Mouse (Mus musculus): ENCODE data around the gene Col9a2. TPM values are rescaled to one million over a fixed set of nuclear protein-coding genes. Genes with fewer than 3 reads are reported as not detected.

Col9a2 gene
- polyA plus RNA-seq, 1 experiment from 2014 or later, result 5.7 TPM

DNA sequence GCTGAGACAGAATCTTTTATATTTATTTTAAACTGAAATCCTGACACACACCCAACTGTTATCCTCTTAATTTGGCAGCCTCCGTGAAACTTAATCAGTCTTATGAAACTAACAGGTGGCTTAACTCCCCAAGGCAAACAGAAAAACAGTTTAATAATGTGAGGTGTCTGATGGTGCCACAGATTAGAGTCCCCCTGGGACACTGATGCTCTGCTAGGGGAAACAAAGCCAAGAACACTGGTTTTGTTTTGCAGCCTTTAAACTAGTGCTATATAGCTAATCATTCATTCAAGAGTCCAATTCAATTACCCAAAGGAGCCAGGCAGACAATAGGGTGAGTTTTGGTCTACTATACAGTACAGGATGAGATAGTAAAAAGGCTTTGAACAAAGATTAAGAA is 41.2 kb downstream of the Col9a2 start:
- Histone ChIP-seq H3K27ac (replicated peaks) (no peak overlapping the region), H3K27me3 (ENCODE audit: control insufficient read depth, insufficient read depth, low read length) (no peaks in the 10 kb centered on the region), H3K4me2 (replicated peaks; ENCODE audit: low read depth) (no peak overlapping the region), H3K4me1 (replicated peaks; ENCODE audit: control insufficient read depth, insufficient read depth) (no peaks in the 10 kb centered on the region), H3K9me3 (ENCODE audit: control insufficient read depth, low read length) (no peaks in the 10 kb centered on the region), H3K4me3 (ENCODE audit: low read depth, low read length) (no peak overlapping the region), H3K9ac (ENCODE audit: low read length) (no peak overlapping the region), H3K36me3 (ENCODE audit: control insufficient read depth, insufficient read depth, low read length) (peaks cover 15% of the 10 kb centered on the region; the same call in 1 of the 2 replicates)
- DNase-seq (ENCODE audit: low spot score) (no peak), ATAC-seq (ENCODE audit: low FRiP score, low TSS enrichment) (no peak)
- TF ChIP-seq EP300 (optimal IDR thresholded peaks at IDR 0.05), result no peak
- TF ChIP-seq CTCF (IDR thresholded peaks at IDR 0.05; ENCODE audit: low read depth), result no peak
- 72% methylated on average over 1 of the region's 1 CpGs for WGBS

DNA sequence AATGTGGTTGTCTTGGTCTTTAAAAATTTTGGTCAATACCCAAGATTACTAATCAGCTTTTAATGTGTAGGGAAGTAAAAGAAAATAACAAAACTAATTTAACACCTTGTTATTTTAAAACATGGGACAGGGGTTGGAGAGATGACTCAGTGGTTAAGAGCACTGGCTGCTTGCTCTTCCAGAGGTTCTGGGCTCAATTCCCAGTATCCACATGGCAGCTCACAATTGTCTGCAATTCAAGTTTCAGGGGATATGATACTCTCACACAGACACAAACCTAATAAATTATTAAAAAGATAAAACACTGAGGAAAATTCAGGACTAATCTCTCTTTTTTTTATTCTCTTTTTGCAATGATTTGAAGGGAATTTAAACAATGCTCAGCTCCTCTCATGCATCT is 45.3 kb downstream of the Col9a2 start:
- Histone ChIP-seq H3K4me2 (replicated peaks; ENCODE audit: low read depth) (no peak overlapping the region), H3K36me3 (ENCODE audit: control insufficient read depth, insufficient read depth, low read length) (peaks cover 7% of the 10 kb centered on the region; the same call in 1 of the 2 replicates), H3K9me3 (ENCODE audit: control insufficient read depth, low read length) (no peaks in the 10 kb centered on the region), H3K27ac (replicated peaks) (no peak overlapping the region), H3K9ac (ENCODE audit: low read length) (no peak overlapping the region), H3K4me1 (replicated peaks; ENCODE audit: control insufficient read depth, insufficient read depth) (no peaks in the 10 kb centered on the region), H3K27me3 (ENCODE audit: control insufficient read depth, insufficient read depth, low read length) (no peaks in the 10 kb centered on the region), H3K4me3 (ENCODE audit: low read depth, low read length) (no peak overlapping the region)
- DNase-seq (ENCODE audit: low spot score) (no peak), ATAC-seq (ENCODE audit: low FRiP score, low TSS enrichment) (no peak)
- no peak for TF ChIP-seq EP300 (optimal IDR thresholded peaks at IDR 0.05)
- TF ChIP-seq CTCF (IDR thresholded peaks at IDR 0.05; ENCODE audit: low read depth), result no peak

DNA sequence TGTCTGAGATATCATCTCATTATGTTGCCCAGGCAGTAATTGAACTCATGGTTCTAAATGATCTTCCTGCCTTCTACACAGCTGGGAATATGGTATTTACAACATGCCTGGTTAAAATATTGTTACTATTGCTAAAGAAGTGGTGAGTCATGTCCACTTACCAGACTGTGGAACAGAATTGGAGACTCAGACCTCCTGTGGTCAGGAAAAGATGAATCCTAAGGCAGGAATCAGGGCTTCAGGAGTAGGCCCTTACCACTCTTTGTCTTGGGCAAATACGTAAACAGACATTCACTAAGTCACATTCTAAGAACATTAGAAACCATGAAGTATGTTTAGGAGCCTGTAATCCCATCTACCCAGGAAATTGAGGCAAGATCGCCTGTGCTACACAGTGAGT is 49.5 kb downstream of the Col9a2 start:
- H3K27me3 ChIP-seq (ENCODE audit: control insufficient read depth, insufficient read depth, low read length), result no peaks in the 10 kb centered on the region
- H3K4me3 ChIP-seq (ENCODE audit: low read depth, low read length), result no peak overlapping the region
- H3K9me3 ChIP-seq (ENCODE audit: control insufficient read depth, low read length), result no peaks in the 10 kb centered on the region
- WGBS, result 91% methylated on average over 2 of the region's 2 CpGs
- no peak overlapping the region for H3K27ac ChIP-seq (replicated peaks)
- no peak overlapping the region for H3K9ac ChIP-seq (ENCODE audit: low read length)
- no peaks in the 10 kb centered on the region for H3K4me1 ChIP-seq (replicated peaks; ENCODE audit: control insufficient read depth, insufficient read depth)
- no peak for ATAC-seq (ENCODE audit: low FRiP score, low TSS enrichment)
- peaks cover 9% of the 10 kb centered on the region; the same call in 1 of the 2 replicates for H3K36me3 ChIP-seq (ENCODE audit: control insufficient read depth, insufficient read depth, low read length)
- TF ChIP-seq CTCF (IDR thresholded peaks at IDR 0.05; ENCODE audit: low read depth) (no peak), EP300 (optimal IDR thresholded peaks at IDR 0.05) (no peak)
- H3K4me2 ChIP-seq (replicated peaks; ENCODE audit: low read depth), result no peak overlapping the region
- no peak for DNase-seq (ENCODE audit: low spot score)

DNA sequence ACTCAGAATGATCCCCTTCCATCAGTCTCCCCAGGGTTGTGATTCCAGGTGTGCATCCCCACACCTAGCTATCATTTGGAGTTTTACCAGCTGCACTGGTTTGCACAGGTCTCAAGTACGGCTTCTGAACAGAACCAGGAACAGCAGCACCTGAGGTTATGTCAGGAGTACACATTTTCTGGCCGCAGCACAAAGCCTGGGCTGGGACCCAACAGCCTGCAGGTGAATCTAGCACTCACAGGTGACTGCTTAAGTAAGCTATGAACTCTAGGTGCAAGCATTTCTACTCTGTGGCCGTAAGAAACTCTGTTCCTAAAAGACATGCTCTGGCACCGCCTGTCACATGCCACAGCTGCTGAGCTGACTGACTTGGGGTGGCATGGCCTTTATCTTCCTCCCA is 51.0 kb downstream of the Col9a2 start:
- Histone ChIP-seq H3K27me3 (ENCODE audit: control insufficient read depth, insufficient read depth, low read length) (no peaks in the 10 kb centered on the region), H3K4me3 (ENCODE audit: low read depth, low read length) (no peak overlapping the region), H3K4me2 (replicated peaks; ENCODE audit: low read depth) (no peak overlapping the region), H3K9me3 (ENCODE audit: control insufficient read depth, low read length) (no peaks in the 10 kb centered on the region), H3K36me3 (ENCODE audit: control insufficient read depth, insufficient read depth, low read length) (peaks cover 9% of the 10 kb centered on the region; the same call in 1 of the 2 replicates), H3K4me1 (replicated peaks; ENCODE audit: control insufficient read depth, insufficient read depth) (no peaks in the 10 kb centered on the region), H3K27ac (replicated peaks) (no peak overlapping the region), H3K9ac (ENCODE audit: low read length) (no peak overlapping the region)
- TF ChIP-seq CTCF (IDR thresholded peaks at IDR 0.05; ENCODE audit: low read depth) (no peak), EP300 (optimal IDR thresholded peaks at IDR 0.05) (no peak)
- WGBS, result 81% methylated on average over 4 of the region's 4 CpGs
- ATAC-seq (ENCODE audit: low FRiP score, low TSS enrichment) (no peak), DNase-seq (ENCODE audit: low spot score) (no peak)

DNA sequence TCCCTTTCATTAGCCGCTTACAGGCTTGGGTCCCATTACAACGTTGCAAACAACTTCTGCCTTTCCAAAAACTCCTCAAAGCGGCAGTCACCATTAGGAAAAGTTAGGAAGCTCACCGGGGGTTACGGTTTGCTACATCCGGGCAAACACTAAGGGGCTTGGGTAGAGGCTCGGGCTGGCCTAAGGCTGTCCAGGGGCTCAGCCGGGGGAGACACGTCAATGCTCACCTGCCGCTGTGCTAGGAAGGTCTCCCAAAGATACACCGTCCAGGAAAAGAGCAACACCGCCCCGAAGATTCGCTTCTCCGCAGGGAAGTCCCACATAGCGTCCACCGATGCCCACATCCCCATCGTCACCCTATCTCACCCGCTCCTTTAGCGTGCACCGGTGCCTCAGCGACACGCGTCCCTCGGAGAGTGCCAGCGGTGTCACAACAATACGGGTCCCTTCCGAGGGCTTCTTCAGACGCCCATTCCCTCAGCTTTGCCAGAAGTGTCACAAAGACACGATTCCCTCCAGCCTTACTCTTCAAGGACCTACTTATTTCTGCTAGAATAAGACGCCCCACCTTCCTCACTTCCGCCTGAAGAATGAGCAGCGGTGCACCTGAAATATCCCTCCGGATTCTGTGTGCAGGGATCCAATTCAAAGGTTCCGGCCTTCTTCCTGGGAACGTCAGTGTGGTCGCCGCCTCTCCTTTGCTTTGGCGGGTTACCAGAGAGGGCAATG is 58.6 kb downstream of the Col9a2 start, which contains the start of gene Zmpste24:
Zmpste24 (minus strand) TSS at position 592 of the 729 bp plus-strand sequence.
- H3K4me2 ChIP-seq (replicated peaks; ENCODE audit: low read depth), result peak within 1 kb of the TSS; percentile 89
- peak within 1 kb of the TSS; percentile 78 for H3K27ac ChIP-seq (replicated peaks)
- DNase-seq (ENCODE audit: low spot score) (peak; percentile 88), ATAC-seq (ENCODE audit: low FRiP score, low TSS enrichment) (peak; percentile 89)
- under 1% methylated on average over 39 of the region's 39 CpGs for WGBS
- H3K4me1 ChIP-seq (replicated peaks; ENCODE audit: control insufficient read depth, insufficient read depth), result no peaks in the 10 kb centered on the region
- H3K27me3 ChIP-seq (ENCODE audit: control insufficient read depth, insufficient read depth, low read length), result no peaks in the 10 kb centered on the region
- H3K4me3 ChIP-seq (ENCODE audit: low read depth, low read length), result peak within 1 kb of the TSS; percentile 78
- TF ChIP-seq EP300 (optimal IDR thresholded peaks at IDR 0.05), result no peak
- H3K36me3 ChIP-seq (ENCODE audit: control insufficient read depth, insufficient read depth, low read length), result peaks cover 6% of the 10 kb centered on the region; the same call in 1 of the 2 replicates
- no peaks in the 10 kb centered on the region for H3K9me3 ChIP-seq (ENCODE audit: control insufficient read depth, low read length)
- peak within 1 kb of the TSS; percentile 78 for H3K9ac ChIP-seq (ENCODE audit: low read length)

DNA sequence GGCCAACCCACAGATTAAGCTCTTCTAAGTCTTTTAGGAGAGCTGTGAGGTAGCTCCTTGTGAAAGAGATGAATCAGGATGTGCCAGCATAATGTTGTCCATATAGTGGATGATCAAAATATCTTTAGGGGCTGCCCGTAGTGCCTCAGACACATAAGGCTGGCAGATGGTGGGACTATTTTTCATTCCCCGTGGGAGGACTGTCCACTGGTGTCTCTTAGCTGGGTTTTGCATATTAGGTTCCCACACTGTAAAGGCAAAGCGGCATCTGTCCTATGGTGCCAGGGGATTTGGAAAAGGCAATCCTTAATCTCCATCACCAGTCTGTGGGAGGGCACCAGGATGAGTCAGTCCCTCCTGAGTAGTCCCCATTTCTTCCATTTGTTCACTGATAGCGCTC is 64.1 kb downstream of the Col9a2 start:
- ATAC-seq (ENCODE audit: low FRiP score, low TSS enrichment), result no peak
- Histone ChIP-seq H3K4me3 (ENCODE audit: low read depth, low read length) (no peak overlapping the region), H3K36me3 (ENCODE audit: control insufficient read depth, insufficient read depth, low read length) (no peaks in the 10 kb centered on the region), H3K4me1 (replicated peaks; ENCODE audit: control insufficient read depth, insufficient read depth) (no peaks in the 10 kb centered on the region), H3K4me2 (replicated peaks; ENCODE audit: low read depth) (no peak overlapping the region), H3K9ac (ENCODE audit: low read length) (no peak overlapping the region), H3K27ac (replicated peaks) (no peak overlapping the region), H3K9me3 (ENCODE audit: control insufficient read depth, low read length) (no peaks in the 10 kb centered on the region), H3K27me3 (ENCODE audit: control insufficient read depth, insufficient read depth, low read length) (no peaks in the 10 kb centered on the region)
- 77% methylated on average over 4 of the region's 4 CpGs for WGBS
- no peak for TF ChIP-seq CTCF (IDR thresholded peaks at IDR 0.05; ENCODE audit: low read depth)
- TF ChIP-seq EP300 (optimal IDR thresholded peaks at IDR 0.05), result no peak
- DNase-seq (ENCODE audit: low spot score), result no peak

Other genes with a start within 250 kb of the Col9a2 start
- gene Nfyc, start 207.8 kb upstream of the Col9a2 start, polyA plus RNA-seq (2015; fragmentation: Nextera tagmentation; extraction: Ambion mirVana), result 44.8 and 47.6 TPM in 2 replicates
- 0.70 and 0.92 TPM in 2 replicates for gene Rims3, start 184.6 kb upstream of the Col9a2 start, polyA plus RNA-seq (2015; fragmentation: Nextera tagmentation; extraction: Ambion mirVana)
- gene Exo5, start 114.4 kb upstream of the Col9a2 start, polyA plus RNA-seq (2015; fragmentation: Nextera tagmentation; extraction: Ambion mirVana), result 10.2 and 10.4 TPM in 2 replicates
- 1.9 and 2.3 TPM in 2 replicates for gene Zfp69, start 87.7 kb upstream of the Col9a2 start, polyA plus RNA-seq (2015; fragmentation: Nextera tagmentation; extraction: Ambion mirVana)
- gene Smap2, start 22.1 kb upstream of the Col9a2 start, polyA plus RNA-seq (2015; fragmentation: Nextera tagmentation; extraction: Ambion mirVana), result 16.1 and 17.3 TPM in 2 replicates
- gene Zmpste24, start 58.9 kb downstream of the Col9a2 start, polyA plus RNA-seq (2015; fragmentation: Nextera tagmentation; extraction: Ambion mirVana), result 21.6 and 22.7 TPM in 2 replicates
- not detected in 2 replicates for gene Tmco2, start 69.8 kb downstream of the Col9a2 start, polyA plus RNA-seq (2015; fragmentation: Nextera tagmentation; extraction: Ambion mirVana)
- gene Rlf, start 175.7 kb downstream of the Col9a2 start, polyA plus RNA-seq (2015; fragmentation: Nextera tagmentation; extraction: Ambion mirVana), result 6.9 and 7.7 TPM in 2 replicates